Mouse (Mus musculus) CH12.LX (cell line): ENCODE measurements around the gene Fam222b. TPM values are rescaled to one million over a fixed set of nuclear protein-coding genes. Genes with fewer than 3 reads are reported as not detected.

Experiments
- DNase-seq: peaks from one replicate; pipeline ENCODE4 v3.0.0-alpha.2; 2013; ENCODE audit errors: extremely low read depth
- H3K27ac ChIP-seq: 2 replicates; pipeline ENCODE4 v1.5.1; 2012; ENCODE audit warnings: low read depth, mild to moderate bottlenecking, control low read depth, moderate library complexity; ENCODE audit not compliant: insufficient read depth
- H3K27me3 ChIP-seq: replicated peaks from 2 replicates; pipeline ENCODE3; 2012; ENCODE audit warnings: inconsistent platforms
- H3K36me3 ChIP-seq, 2 experiments: replicated peaks in 1 of 2; 2 replicates each; pipeline versions ENCODE3 to v1.6.1; 2012; ENCODE audit warnings: inconsistent platforms in 1 of 2, low read length in 1 of 2, mild to moderate bottlenecking in 1 of 2, mixed read lengths in 1 of 2, moderate library complexity in 1 of 2; ENCODE audit not compliant: control insufficient read depth in 1 of 2, insufficient read depth in 1 of 2
- H3K4me1 ChIP-seq, 2 experiments: 2 replicates each; pipeline ENCODE4 v1.6.1; 2012; ENCODE audit warnings: inconsistent platforms in 1 of 2, moderate library complexity in 1 of 2; ENCODE audit not compliant: insufficient read depth in 2 of 2, control insufficient read depth in 1 of 2
- H3K4me2 ChIP-seq: 2 replicates; pipeline ENCODE4 v1.6.1; 2012; ENCODE audit warnings: low read depth, mild to moderate bottlenecking, control low read depth; ENCODE audit not compliant: poor library complexity, insufficient read depth, severe bottlenecking
- H3K4me3 ChIP-seq, 3 experiments: fragments of 150-350 bp in 1 of 3; sonication (generic) in 1 of 3; replicated peaks in 1 of 3; 2 replicates each; pipeline versions ENCODE3 to v1.5.1; 2011 to 2012; ENCODE audit warnings: low read depth in 2 of 3, low read length in 2 of 3, mild to moderate bottlenecking in 2 of 3, moderate library complexity in 2 of 3, control low read depth in 1 of 3, improper control_type of control experiment in 1 of 3, inconsistent platforms in 1 of 3, mixed read lengths in 1 of 3; ENCODE audit not compliant: poor library complexity in 1 of 3
- H3K79me2 ChIP-seq: replicated peaks from 2 replicates; pipeline ENCODE4 v1.6.1; 2012; ENCODE audit warnings: mild to moderate bottlenecking, moderate library complexity; ENCODE audit not compliant: control insufficient read depth, poor library complexity, insufficient read depth, severe bottlenecking; ENCODE audit errors: extremely low read depth
- H3K9ac ChIP-seq: 2 replicates; pipeline ENCODE4 v1.6.1; 2012; ENCODE audit warnings: low read depth, mild to moderate bottlenecking, control low read depth, moderate library complexity; ENCODE audit not compliant: insufficient read depth
- H3K9me3 ChIP-seq: replicated peaks from 2 replicates; pipeline ENCODE3; 2012; ENCODE audit warnings: low read length, inconsistent platforms, mixed read lengths
- CHD1 ChIP-seq: IDR thresholded peaks from 2 replicates; pipeline ENCODE4 v1.6.1; 2012; ENCODE audit warnings: low read depth, low read length, improper control_type of control experiment, inconsistent platforms
- CHD2 ChIP-seq: IDR thresholded peaks from 2 replicates; pipeline ENCODE4 v1.6.1; 2011; ENCODE audit warnings: low read length, improper control_type of control experiment
- CTCF ChIP-seq, 2 experiments: IDR thresholded peaks in 1 of 2; conservative IDR thresholded peaks in 1 of 2; 2 replicates each; pipeline ENCODE4 v1.5.1; 2011 to 2012; ENCODE audit warnings: low read depth in 2 of 2, low read length in 2 of 2, improper control_type of control experiment in 1 of 2, inconsistent platforms in 1 of 2, mild to moderate bottlenecking in 1 of 2, moderate library complexity in 1 of 2
- ELF1 ChIP-seq: IDR thresholded peaks from 2 replicates; pipeline ENCODE4 v1.6.1; 2014; ENCODE audit warnings: low read depth, mild to moderate bottlenecking, inconsistent platforms, low read length, improper control_type of control experiment
- EP300 ChIP-seq: IDR thresholded peaks from 2 replicates; pipeline ENCODE4 v1.6.1; 2011; ENCODE audit warnings: low read length, improper control_type of control experiment
- ETS1 ChIP-seq: conservative IDR thresholded peaks from 2 replicates; pipeline ENCODE4 v1.6.1; 2012; ENCODE audit warnings: low read depth, mild to moderate bottlenecking, inconsistent platforms, low read length, improper control_type of control experiment, moderate library complexity
- GABPA ChIP-seq: IDR thresholded peaks from 2 replicates; pipeline ENCODE4 v1.6.1; 2012; ENCODE audit warnings: low read depth, low read length, improper control_type of control experiment, inconsistent platforms; ENCODE audit not compliant: insufficient replicate concordance
- IRF4 ChIP-seq: IDR thresholded peaks from 2 replicates; pipeline ENCODE4 v1.6.1; 2014; ENCODE audit warnings: low read depth, mild to moderate bottlenecking, inconsistent platforms, low read length, improper control_type of control experiment
- JUN ChIP-seq: IDR thresholded peaks from 2 replicates; pipeline ENCODE4 v1.6.1; 2011; ENCODE audit warnings: low read depth, mild to moderate bottlenecking, low read length, improper control_type of control experiment, moderate library complexity; ENCODE audit not compliant: insufficient read depth
- JUND ChIP-seq: conservative IDR thresholded peaks from 2 replicates; pipeline ENCODE4 v1.6.1; 2011; ENCODE audit warnings: low read depth, low read length, improper control_type of control experiment
- KAT2A ChIP-seq: IDR thresholded peaks from 2 replicates; pipeline ENCODE4 v1.6.1; 2012; ENCODE audit warnings: low read length, improper control_type of control experiment, inconsistent platforms; ENCODE audit not compliant: insufficient replicate concordance
- MAFK ChIP-seq: IDR thresholded peaks from 2 replicates; pipeline ENCODE4 v1.6.1; 2011; ENCODE audit warnings: low read length, improper control_type of control experiment; ENCODE audit not compliant: insufficient replicate concordance
- MAX ChIP-seq: IDR thresholded peaks from 2 replicates; pipeline ENCODE4 v1.6.1; 2011; ENCODE audit warnings: low read length, improper control_type of control experiment
- MAZ ChIP-seq: IDR thresholded peaks from 2 replicates; pipeline ENCODE4 v1.6.1; 2012; ENCODE audit warnings: low read depth, mild to moderate bottlenecking, inconsistent platforms, low read length, improper control_type of control experiment, moderate library complexity
- MEF2A ChIP-seq: IDR thresholded peaks from 2 replicates; pipeline ENCODE4 v1.6.1; 2014; ENCODE audit warnings: low read depth, mild to moderate bottlenecking, inconsistent platforms, low read length, improper control_type of control experiment, borderline replicate concordance
- MXI1 ChIP-seq: IDR thresholded peaks from 2 replicates; pipeline ENCODE4 v1.6.1; 2011; ENCODE audit warnings: mild to moderate bottlenecking, low read depth, low read length, improper control_type of control experiment
- MYC ChIP-seq: IDR thresholded peaks from 2 replicates; pipeline ENCODE4 v1.6.1; 2011; ENCODE audit warnings: low read depth, mild to moderate bottlenecking, improper control_type of control experiment, low read length
- NELFE ChIP-seq: IDR thresholded peaks from 2 replicates; pipeline ENCODE4 v1.6.1; 2011; ENCODE audit warnings: low read depth, low read length, improper control_type of control experiment
- NRF1 ChIP-seq: IDR thresholded peaks from 2 replicates; pipeline ENCODE4 v1.6.1; 2014; ENCODE audit warnings: low read depth, mild to moderate bottlenecking, inconsistent platforms, low read length, improper control_type of control experiment, moderate library complexity
- POLR2AphosphoS2 ChIP-seq: IDR thresholded peaks from 2 replicates; pipeline ENCODE4 v1.6.1; 2011; ENCODE audit warnings: low read depth, low read length, improper control_type of control experiment
- RAD21 ChIP-seq: IDR thresholded peaks from 2 replicates; pipeline ENCODE4 v1.6.1; 2011; ENCODE audit warnings: low read depth, mild to moderate bottlenecking, low read length, improper control_type of control experiment, moderate library complexity
- RCOR1 ChIP-seq: conservative IDR thresholded peaks from 2 replicates; pipeline ENCODE4 v1.6.1; 2012; ENCODE audit warnings: low read depth, mild to moderate bottlenecking, inconsistent platforms, low read length, improper control_type of control experiment
- SMC3 ChIP-seq: IDR thresholded peaks from 2 replicates; pipeline ENCODE4 v1.6.1; 2011; ENCODE audit warnings: low read depth, low read length, improper control_type of control experiment
- TBP ChIP-seq: conservative IDR thresholded peaks from 2 replicates; pipeline ENCODE4 v1.6.1; 2011; ENCODE audit warnings: low read depth, low read length, improper control_type of control experiment
- UBTF ChIP-seq: IDR thresholded peaks from 2 replicates; pipeline ENCODE4 v1.6.1; 2012; ENCODE audit warnings: low read depth, mild to moderate bottlenecking, inconsistent platforms, low read length, improper control_type of control experiment, moderate library complexity
- USF1 ChIP-seq: IDR thresholded peaks from 2 replicates; pipeline ENCODE4 v1.6.1; 2014; ENCODE audit warnings: low read depth, mild to moderate bottlenecking, inconsistent platforms, low read length, improper control_type of control experiment
- ZC3H11A ChIP-seq: IDR thresholded peaks from 2 replicates; pipeline ENCODE4 v1.6.1; 2012; ENCODE audit warnings: low read depth, mild to moderate bottlenecking, inconsistent platforms, low read length, improper control_type of control experiment
- ZMIZ1 ChIP-seq: IDR thresholded peaks from 2 replicates; pipeline ENCODE4 v1.6.1; 2012; ENCODE audit warnings: low read depth, mild to moderate bottlenecking, inconsistent platforms, low read length, improper control_type of control experiment
- ZNF384 ChIP-seq: IDR thresholded peaks from 2 replicates; pipeline ENCODE4 v1.6.1; 2012; ENCODE audit warnings: low read depth, low read length, improper control_type of control experiment, inconsistent platforms
- dilution Hi-C: fragments of 300-500 bp; cut with MboI; formaldehyde crosslinking; loops from 2 replicates; pipeline ENCODE4 v1.14.3; 2020; ENCODE audit warnings: low sequenced_read_pairs; ENCODE audit not compliant: extremely low pct_unique_long_range_greater_than_20kb, extremely low pct_ligation_motif_present
- in situ Hi-C: fragments of 300-500 bp; cut with MboI; formaldehyde crosslinking; loops from 3 replicates; pipeline ENCODE4 v1.14.3; 2019; ENCODE audit warnings: low sequenced_read_pairs, low pct_ligation_motif_present, low pct_unique_long_range_greater_than_20kb, mixed read lengths
- polyA plus RNA-seq: library from polyadenylated mRNA; unstranded; fragments of >175 nt; gene quantifications from 2 replicates; pipeline ENCODE4 v1.2.1, GENCODE M21; 2012; ENCODE audit warnings: low read depth; ENCODE audit not compliant: insufficient read length
- total RNA-seq, 2 experiments: library from RNA; depleted of rRNA; stranded (reverse); fragments of 300-350 nt in 1 of 2; fragments of >200 nt in 1 of 2; gene quantifications; 2 replicates each; pipeline ENCODE4 v1.2.3; 2012 to 2014

The Fam222b gene
- total and polyA plus RNA-seq, 3 experiments, result 5.9 to 34.4 (median 8.7) TPM

GRCm38 (mm10) chr11:78171328-78171727, 76.9 kb downstream of the Fam222b start:
- Histone ChIP-seq H3K4me3 (no peak overlapping the region), H3K9ac (no peak overlapping the region), H3K27ac (no peak overlapping the region), H3K36me3 (peaks cover 0 to 37% of the 10 kb centered on the region in 2 experiments), H3K79me2 (no peaks in the 10 kb centered on the region), H3K4me2 (no peak overlapping the region), H3K9me3 (peaks cover 2% of the 10 kb centered on the region), H3K27me3 (no peaks in the 10 kb centered on the region), H3K4me1 (peaks cover 7 to 67% of the 10 kb centered on the region in 2 experiments)
- in situ Hi-C loops, result loop anchor here (10.0 kb wide), 1 partner anchor 147 kb away; no protein-coding TSS in a partner anchor
- TF ChIP-seq MXI1 (no peak), GABPA (no peak), CTCF (conservative IDR thresholded peaks at IDR 0.05 in 1 of 2, IDR thresholded peaks at IDR 0.05 in 1 of 2; ENCODE audit: low read depth in 2 of 2, low read length in 2 of 2) (peak in 1 of 2 experiments; percentile 60; a peak in 2 of 4 replicates), ZC3H11A (no peak), JUN (no peak), ELF1 (no peak), UBTF (no peak), MYC (0 out of 2 replicates have a peak, but pooled peaks have one; percentile 30), MAX (no peak), ZNF384 (peak; percentile 93), RAD21 (peak; percentile 45), SMC3 (peak; percentile 55), RCOR1 (no peak), MEF2A (no peak)
- dilution Hi-C loops, result no loop called here
- DNase-seq, result no peak

- H3K4me1 ChIP-seq, result peaks cover 7 to 67% of the 10 kb centered on the region in 2 experiments
- peaks cover 2% of the 10 kb centered on the region for H3K9me3 ChIP-seq
- no peak overlapping the region for H3K4me3 ChIP-seq
- no peak overlapping the region for H3K4me2 ChIP-seq
- no peak overlapping the region for H3K9ac ChIP-seq
- H3K79me2 ChIP-seq, result no peaks in the 10 kb centered on the region
- dilution Hi-C loops (no loop called here), in situ Hi-C loops (loop anchor here (10.0 kb wide), 1 partner anchor 147 kb away; no protein-coding TSS in a partner anchor)
- no peaks in the 10 kb centered on the region for H3K27me3 ChIP-seq
- DNase-seq, result peak; percentile 70
- H3K36me3 ChIP-seq, result peaks cover 0 to 31% of the 10 kb centered on the region in 2 experiments
- H3K27ac ChIP-seq, result no peak overlapping the region
- TF ChIP-seq RAD21 (peak; percentile 80), JUN (no peak), KAT2A (no peak), CTCF (conservative IDR thresholded peaks at IDR 0.05 in 1 of 2, IDR thresholded peaks at IDR 0.05 in 1 of 2; ENCODE audit: low read depth in 2 of 2, low read length in 2 of 2) (peak in 1 of 2 experiments; percentile 91; a peak in 2 of 4 replicates), SMC3 (peak; percentile 83), CHD2 (no peak), CHD1 (no peak), NELFE (no peak; the same call in 1 of the 2 replicates), ZMIZ1 (no peak), TBP (no peak), IRF4 (no peak; the same call in 1 of the 2 replicates), MEF2A (no peak), JUND (no peak), ELF1 (no peak), EP300 (no peak), NRF1 (no peak), MAFK (no peak), ZNF384 (no peak), MAZ (0 out of 2 replicates have a peak, but pooled peaks have one; percentile 19), ETS1 (no peak), RCOR1 (no peak), MYC (no peak), ZC3H11A (no peak), USF1 (no peak), POLR2AphosphoS2 (no peak)
Observed at GRCm38 (mm10) chr11:78172034-78172747, 77.7 kb downstream of the Fam222b start.
